Mouse (Mus musculus) liver, embryonic 14.5 days (tissue): ENCODE results near the gene 2210010C04Rik.
A peak's percentile ranks its signal among the peaks of the same experiment; 100 is the strongest.

Experiments
- CTCF ChIP-seq: IDR thresholded peaks from 2 replicates; pipeline ENCODE4 v1.5.1; 2016; ENCODE audit warnings: antibody characterized with exemption, low read depth, control low read depth
- EP300 ChIP-seq: IDR thresholded peaks from 2 replicates; pipeline ENCODE4 v1.6.1; 2016; ENCODE audit warnings: antibody characterized with exemption, low read depth

GRCm38 (mm10) chr6:41046553-41046952 is 11.2 kb upstream of the 2210010C04Rik start:
- TF ChIP-seq CTCF (peak; percentile 46), EP300 (no peak)
